Mouse (Mus musculus) hindbrain, embryonic 13.5 days (tissue): ENCODE data around the gene Sh3glb2. TPM values are rescaled to one million over a fixed set of nuclear protein-coding genes. Genes with fewer than 3 reads are reported as not detected.

Experiments
- ATAC-seq: fragments of 200-750 bp; cut with Nextera tagmentation; 2 replicates; pipeline ENCODE4 v1.8.0; 2017; ENCODE audit warnings: moderate TSS enrichment; ENCODE audit not compliant: low FRiP score
- H3K27ac ChIP-seq: fragments of 300-500 bp; sonication (generic); 2 replicates; pipeline ENCODE4 v1.5.1; 2015; ENCODE audit warnings: inconsistent platforms, mild to moderate bottlenecking, moderate library complexity
- H3K27me3 ChIP-seq: fragments of 300-500 bp; sonication (generic); 2 replicates; pipeline ENCODE4 v1.6.1; 2015; ENCODE audit warnings: mild to moderate bottlenecking, inconsistent platforms
- H3K36me3 ChIP-seq: fragments of 300-500 bp; sonication (generic); 2 replicates; pipeline ENCODE4 v1.6.1; 2015; ENCODE audit warnings: mild to moderate bottlenecking, inconsistent platforms
- H3K4me1 ChIP-seq: fragments of 300-500 bp; sonication (generic); replicated peaks from 2 replicates; pipeline ENCODE4 v1.6.1; 2015; ENCODE audit warnings: inconsistent platforms
- H3K4me2 ChIP-seq: fragments of 300-500 bp; sonication (generic); 2 replicates; pipeline ENCODE4 v1.6.1; 2015; ENCODE audit warnings: inconsistent platforms, mild to moderate bottlenecking, moderate library complexity
- H3K4me3 ChIP-seq: fragments of 300-500 bp; sonication (generic); 2 replicates; pipeline ENCODE4 v1.5.1; 2015; ENCODE audit warnings: mild to moderate bottlenecking, inconsistent platforms
- H3K9ac ChIP-seq: fragments of 300-500 bp; sonication (generic); 2 replicates; pipeline ENCODE4 v1.6.1; 2015; ENCODE audit warnings: mild to moderate bottlenecking, inconsistent platforms
- H3K9me3 ChIP-seq: fragments of 300-500 bp; sonication (generic); 2 replicates; pipeline ENCODE4 v1.6.1; 2016; ENCODE audit warnings: inconsistent platforms
- WGBS: fragments of 180-500 bp; shearing (Covaris S2); methylation state at CpG from one replicate; pipeline ENCODE4 v1.1.7; 2015; 5-methylcytosine and 5-hydroxymethylcytosine counted together
- polyA plus RNA-seq: library from polyadenylated mRNA; unstranded; fragments of >200 nt; fragmentation: Nextera tagmentation; extraction: Ambion mirVana; gene quantifications from 2 replicates; pipeline ENCODE4 v1.2.1, GENCODE M21; 2015

The Sh3glb2 gene
- 146 and 160 TPM in 2 replicates for polyA plus RNA-seq

DNA sequence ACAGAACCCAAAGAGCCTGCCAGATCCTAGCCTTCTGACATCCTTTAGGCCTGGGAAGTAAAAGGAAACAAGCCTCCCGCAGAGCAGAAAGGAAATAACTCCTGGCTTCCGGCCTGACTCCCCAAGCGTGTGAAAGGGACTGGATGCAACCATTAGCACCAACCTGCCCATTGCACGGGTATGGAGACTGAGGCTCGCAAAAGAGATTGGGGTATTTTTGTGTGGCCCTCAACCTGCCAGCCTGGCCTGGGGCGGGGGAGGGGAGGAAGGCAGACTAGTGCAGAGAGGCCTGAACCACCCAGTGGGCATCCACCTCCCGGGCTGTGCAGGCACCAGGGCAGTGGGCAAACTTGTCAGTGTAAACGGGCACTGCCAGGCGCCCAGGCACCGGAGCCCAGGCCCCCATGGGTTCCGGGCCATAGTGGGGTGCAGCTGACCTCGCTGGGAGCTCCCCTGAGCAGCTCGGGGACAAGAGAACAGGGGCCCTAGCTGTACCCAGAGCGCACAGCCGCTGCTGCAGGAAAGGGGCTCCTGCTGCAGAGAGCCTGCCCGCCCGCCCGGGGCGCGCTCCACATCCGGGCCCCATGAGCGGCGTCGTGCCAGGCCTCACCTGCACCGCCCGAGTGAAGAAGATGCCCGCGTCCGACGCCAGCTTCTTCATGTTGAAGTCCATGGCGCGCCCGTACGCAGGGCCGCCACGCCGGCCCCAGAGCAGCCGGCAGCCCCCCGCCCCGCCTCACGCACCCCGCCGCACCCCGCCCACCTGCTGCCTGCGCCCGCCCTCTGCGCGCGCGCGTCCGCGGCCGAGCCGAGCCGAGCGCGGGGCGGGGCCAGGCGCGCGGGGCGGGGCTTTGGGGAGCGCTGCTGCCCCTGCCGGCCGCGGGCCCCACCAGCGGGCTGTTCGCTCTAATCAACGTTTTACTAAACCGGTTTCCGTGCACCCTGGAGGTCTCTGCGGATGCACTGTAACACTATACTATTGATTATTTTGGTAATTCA lies at the start of gene Sh3glb2:
Sh3glb2 (minus strand) TSS at position 805 of the 999 bp plus-strand sequence.
- H3K9ac ChIP-seq: peak within 1 kb of the TSS; percentile 89
- H3K4me1 ChIP-seq: peaks cover 41% of the 10 kb centered on the region
- peak within 1 kb of the TSS; percentile 86 for H3K27ac ChIP-seq
- H3K4me3 ChIP-seq: peak within 1 kb of the TSS; percentile 76
- peak within 1 kb of the TSS; percentile 72 for H3K4me2 ChIP-seq
- peaks cover 19% of the 10 kb centered on the region for H3K36me3 ChIP-seq
- ATAC-seq: peak; percentile 80
- 3% methylated on average over 70 of the region's 73 CpGs for WGBS
- no peaks in the 10 kb centered on the region for H3K27me3 ChIP-seq
- no peaks in the 10 kb centered on the region for H3K9me3 ChIP-seq

- H3K27me3 ChIP-seq: no peaks in the 10 kb centered on the region
- H3K4me3 ChIP-seq: no peak overlapping the region
- peaks cover 12% of the 10 kb centered on the region for H3K4me1 ChIP-seq
- no peak for ATAC-seq
- H3K9ac ChIP-seq: 0 out of 2 replicates have a peak overlapping the region, but pooled peaks have one; percentile 19
- H3K4me2 ChIP-seq: no peak overlapping the region
- WGBS: 89% methylated on average over 8 of the region's 8 CpGs
- no peaks in the 10 kb centered on the region for H3K9me3 ChIP-seq
- peaks cover 91% of the 10 kb centered on the region for H3K36me3 ChIP-seq
- no peak overlapping the region for H3K27ac ChIP-seq
Observed at GRCm38 (mm10) chr2:30408452-30409100, 49.4 kb upstream of the Sh3glb2 start.

DNA sequence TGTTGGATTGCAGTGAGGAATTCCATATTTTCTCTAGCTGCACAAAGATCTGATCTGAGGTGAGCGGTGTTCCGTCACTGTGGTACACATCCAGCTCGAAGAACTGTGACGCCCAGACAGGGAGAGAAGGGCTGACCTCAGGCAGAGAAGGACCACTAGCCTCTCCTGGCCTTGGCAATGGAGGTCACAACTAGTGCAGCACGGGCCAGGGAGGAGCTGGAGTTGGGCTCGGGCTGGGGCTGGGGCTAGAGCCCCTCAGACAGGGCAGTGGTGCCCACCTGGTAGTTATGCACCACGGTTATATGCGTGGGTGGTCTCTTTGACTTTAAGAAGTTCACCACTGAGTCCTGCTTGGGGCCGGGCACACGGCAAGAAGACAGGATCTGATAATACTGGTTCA lies 48.6 kb upstream of the Sh3glb2 start:
- no peak overlapping the region for H3K9ac ChIP-seq
- peaks cover 96% of the 10 kb centered on the region for H3K36me3 ChIP-seq
- no peak overlapping the region for H3K4me2 ChIP-seq
- no peaks in the 10 kb centered on the region for H3K27me3 ChIP-seq
- H3K9me3 ChIP-seq: no peaks in the 10 kb centered on the region
- ATAC-seq: no peak
- H3K4me1 ChIP-seq: peaks cover 4% of the 10 kb centered on the region
- H3K27ac ChIP-seq: no peak overlapping the region
- H3K4me3 ChIP-seq: no peak overlapping the region
- 93% methylated on average over 10 of the region's 10 CpGs for WGBS

GRCm38 (mm10) chr2:30407221-30407620 lies 48.1 kb upstream of the Sh3glb2 start:
- WGBS: 91% methylated on average over 2 of the region's 2 CpGs
- H3K4me1 ChIP-seq: no peaks in the 10 kb centered on the region
- H3K36me3 ChIP-seq: peaks cover 96% of the 10 kb centered on the region

DNA sequence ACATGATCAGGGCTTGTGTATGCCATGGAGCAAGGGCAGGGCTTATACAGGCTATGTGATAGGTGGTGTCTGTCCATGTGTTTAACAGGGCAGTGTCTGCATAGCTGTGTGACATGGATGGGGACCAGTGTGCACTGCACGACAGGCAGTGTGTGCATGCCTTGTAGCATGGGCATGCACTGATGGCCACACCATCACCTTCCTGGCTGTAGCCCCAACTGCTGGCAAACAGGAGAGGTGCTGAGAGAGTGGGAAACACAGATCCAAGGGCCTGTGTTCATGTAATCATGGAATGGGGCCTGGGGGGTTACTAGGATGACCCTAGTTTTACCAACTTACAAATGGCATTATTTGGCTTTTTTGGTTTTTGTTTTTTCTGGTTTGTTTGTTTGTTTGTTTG lies 44.7 kb upstream of the Sh3glb2 start:
- Histone ChIP-seq H3K9ac (no peak overlapping the region), H3K4me3 (no peak overlapping the region), H3K4me1 (peaks cover 21% of the 10 kb centered on the region), H3K27me3 (no peaks in the 10 kb centered on the region), H3K27ac (no peak overlapping the region), H3K36me3 (peaks cover 98% of the 10 kb centered on the region), H3K9me3 (no peaks in the 10 kb centered on the region), H3K4me2 (no peak overlapping the region)
- ATAC-seq: no peak
- 82% methylated on average over 1 of the region's 1 CpGs for WGBS

More at GRCm38 (mm10) chr2:30407221-30407620, 48.1 kb upstream of the Sh3glb2 start:
- H3K4me2 ChIP-seq: no peak overlapping the region
- no peaks in the 10 kb centered on the region for H3K9me3 ChIP-seq
- H3K4me3 ChIP-seq: no peak overlapping the region
- ATAC-seq: no peak
- no peaks in the 10 kb centered on the region for H3K27me3 ChIP-seq
- no peak overlapping the region for H3K27ac ChIP-seq
- no peak overlapping the region for H3K9ac ChIP-seq

DNA sequence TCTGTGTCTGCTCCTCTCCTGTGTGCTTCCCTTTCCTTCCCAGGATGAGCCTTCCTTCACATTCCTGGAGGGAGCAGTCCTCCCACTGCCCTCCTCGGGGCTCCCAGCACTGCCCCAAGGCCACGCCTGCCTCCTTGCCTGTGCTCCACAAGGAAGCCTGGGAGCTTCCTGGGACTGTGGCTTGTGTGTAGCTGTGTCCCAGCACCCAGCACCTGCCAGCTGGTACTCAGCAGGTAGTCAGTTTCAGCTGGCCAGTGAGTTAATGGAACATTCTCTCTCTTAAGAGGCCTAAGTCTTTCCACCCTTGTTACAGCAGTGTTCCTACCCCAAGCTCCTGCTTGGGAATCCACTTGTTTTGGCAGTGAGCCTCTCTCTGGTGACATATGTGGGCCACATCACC lies 43.7 kb upstream of the Sh3glb2 start:
- H3K4me3 ChIP-seq: no peak overlapping the region
- WGBS: 80% methylated on average over 2 of the region's 2 CpGs
- ATAC-seq: no peak
- no peak overlapping the region for H3K27ac ChIP-seq
- no peak overlapping the region for H3K9ac ChIP-seq
- no peaks in the 10 kb centered on the region for H3K9me3 ChIP-seq
- peaks cover 98% of the 10 kb centered on the region for H3K36me3 ChIP-seq
- no peaks in the 10 kb centered on the region for H3K27me3 ChIP-seq
- H3K4me1 ChIP-seq: peaks cover 31% of the 10 kb centered on the region
- H3K4me2 ChIP-seq: no peak overlapping the region

GRCm38 (mm10) chr2:30402351-30402826 lies 43.3 kb upstream of the Sh3glb2 start:
- H3K36me3 ChIP-seq: peaks cover 98% of the 10 kb centered on the region
- ATAC-seq: no peak
- H3K9me3 ChIP-seq: no peaks in the 10 kb centered on the region
- WGBS: 91% methylated on average over 9 of the region's 9 CpGs
- no peaks in the 10 kb centered on the region for H3K27me3 ChIP-seq
- H3K4me2 ChIP-seq: no peak overlapping the region
- H3K27ac ChIP-seq: no peak overlapping the region
- H3K9ac ChIP-seq: no peak overlapping the region
- H3K4me3 ChIP-seq: no peak overlapping the region
- peaks cover 32% of the 10 kb centered on the region for H3K4me1 ChIP-seq

- WGBS: 100% methylated on average over 1 of the region's 1 CpGs
- H3K9me3 ChIP-seq: no peaks in the 10 kb centered on the region
- H3K27me3 ChIP-seq: no peaks in the 10 kb centered on the region
- H3K27ac ChIP-seq: no peak overlapping the region
- H3K36me3 ChIP-seq: peaks cover 98% of the 10 kb centered on the region
- H3K4me3 ChIP-seq: no peak overlapping the region
- ATAC-seq: no peak
- H3K9ac ChIP-seq: peak overlapping the region; percentile 39; the same call in 1 of the 2 replicates
- H3K4me1 ChIP-seq: peaks cover 32% of the 10 kb centered on the region
- no peak overlapping the region for H3K4me2 ChIP-seq
Observed at GRCm38 (mm10) chr2:30401581-30401980, 42.4 kb upstream of the Sh3glb2 start.

DNA sequence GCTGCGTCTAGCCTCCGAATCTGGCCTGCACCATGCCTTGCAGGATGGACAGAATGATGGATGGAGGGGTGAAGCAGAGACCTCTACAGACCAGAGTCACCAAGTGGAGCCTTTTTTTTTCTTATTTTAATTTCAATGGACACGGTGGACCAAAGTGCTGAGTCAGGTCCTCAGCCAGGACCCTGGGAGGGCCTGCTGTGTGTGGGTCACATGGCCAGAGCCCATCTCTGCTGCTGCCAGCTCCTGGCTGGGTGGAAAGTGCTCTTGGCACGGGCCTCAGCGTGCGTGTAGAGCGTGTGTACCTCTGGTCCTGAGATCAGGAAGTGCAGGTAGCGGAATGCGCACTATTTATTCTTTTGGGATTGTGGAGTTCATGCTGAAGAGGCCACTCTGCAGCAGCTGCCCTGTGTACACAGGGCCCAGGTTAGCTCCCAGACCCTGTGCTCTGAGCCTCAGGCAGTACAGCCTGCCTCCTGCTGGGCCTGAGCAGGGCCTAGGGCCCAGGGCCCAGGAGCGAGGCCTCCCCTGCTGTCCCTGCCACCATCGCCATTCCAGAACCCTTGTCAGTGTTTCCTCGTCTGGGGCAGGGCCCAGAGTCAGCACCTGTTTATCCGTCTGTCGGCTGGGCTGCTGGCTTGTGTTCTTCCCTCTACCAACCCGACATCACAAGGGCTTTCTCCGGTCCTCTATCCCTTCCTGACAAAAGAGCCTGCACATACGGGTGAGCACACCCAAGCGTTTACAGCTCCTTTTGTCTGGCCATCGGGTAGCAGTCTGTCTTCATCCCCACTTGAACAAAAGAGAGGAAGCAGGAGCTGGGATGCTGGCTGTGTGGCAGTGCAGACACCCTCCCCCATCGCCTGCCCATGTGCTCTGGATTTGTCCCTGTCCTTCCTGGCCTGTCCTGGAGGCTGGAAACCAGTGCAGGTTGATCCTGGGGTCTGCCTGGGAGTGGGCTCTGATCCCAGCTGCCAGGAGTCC lies 40.3 kb upstream of the Sh3glb2 start:
- no peak overlapping the region for H3K4me3 ChIP-seq
- 20% methylated on average over 20 of the region's 20 CpGs for WGBS
- H3K9ac ChIP-seq: peak overlapping the region; percentile 52; the same call in 1 of the 2 replicates
- H3K27me3 ChIP-seq: no peaks in the 10 kb centered on the region
- ATAC-seq: peak; percentile 54; the same call in 1 of the 2 replicates
- peak overlapping the region; percentile 83 for H3K27ac ChIP-seq
- peaks cover 32% of the 10 kb centered on the region for H3K4me1 ChIP-seq
- H3K4me2 ChIP-seq: no peak overlapping the region
- no peaks in the 10 kb centered on the region for H3K9me3 ChIP-seq
- peaks cover 93% of the 10 kb centered on the region for H3K36me3 ChIP-seq

DNA sequence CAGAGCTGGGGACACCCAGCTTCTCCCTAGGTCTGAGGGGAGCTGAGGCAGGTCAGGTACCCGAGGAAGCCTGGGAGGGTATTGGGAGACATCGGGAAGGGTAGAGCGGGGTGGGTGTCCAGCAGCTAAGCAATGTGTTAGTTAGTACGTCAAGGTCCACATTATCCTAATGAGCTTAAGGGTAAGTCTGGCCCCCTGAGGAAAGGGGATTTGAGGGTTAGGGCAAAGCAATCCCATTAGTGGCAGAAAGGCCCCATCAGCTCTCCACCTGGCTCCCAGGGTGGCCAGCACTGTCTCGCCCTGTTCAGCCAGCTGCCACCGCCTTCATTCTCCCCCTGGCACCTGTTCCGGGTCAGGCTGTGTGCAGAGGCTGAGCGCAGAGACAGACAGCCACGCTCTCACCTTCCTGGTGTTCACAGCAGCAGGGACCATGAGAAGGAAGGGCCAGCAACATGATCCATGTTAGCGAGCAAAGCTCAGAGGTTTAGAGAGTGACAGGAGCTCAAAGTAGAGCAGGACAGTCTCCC lies 38.9 kb upstream of the Sh3glb2 start:
- H3K4me2 ChIP-seq: no peak overlapping the region
- no peak for ATAC-seq
- H3K4me3 ChIP-seq: no peak overlapping the region
- H3K36me3 ChIP-seq: peaks cover 79% of the 10 kb centered on the region
- H3K27ac ChIP-seq: no peak overlapping the region
- H3K9ac ChIP-seq: peak overlapping the region; percentile 35; the same call in 1 of the 2 replicates
- WGBS: 72% methylated on average over 10 of the region's 10 CpGs
- peaks cover 46% of the 10 kb centered on the region for H3K4me1 ChIP-seq
- H3K27me3 ChIP-seq: no peaks in the 10 kb centered on the region
- no peaks in the 10 kb centered on the region for H3K9me3 ChIP-seq

DNA sequence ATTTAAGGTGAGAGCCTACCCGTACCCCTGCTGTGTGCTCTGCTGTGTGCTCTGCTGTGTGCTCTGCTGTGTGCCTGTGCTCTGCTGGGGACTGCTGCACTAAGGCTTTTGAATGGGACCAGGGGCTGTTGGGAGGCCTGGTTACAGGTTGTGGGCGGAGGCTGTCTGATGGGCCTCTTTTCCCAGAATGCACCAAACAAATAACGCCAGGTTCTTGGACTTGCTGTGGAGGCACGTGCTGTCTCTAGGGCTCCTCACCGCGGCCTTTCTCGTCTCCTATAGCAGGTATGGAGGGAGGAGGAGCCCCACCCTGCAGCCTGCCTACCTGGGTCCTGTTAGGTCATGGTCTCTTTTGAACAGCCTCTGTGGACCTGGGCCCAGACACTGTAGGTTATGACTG lies 37.1 kb upstream of the Sh3glb2 start:
- peaks cover 53% of the 10 kb centered on the region for H3K4me1 ChIP-seq
- no peaks in the 10 kb centered on the region for H3K27me3 ChIP-seq
- no peak for ATAC-seq
- H3K9ac ChIP-seq: no peak overlapping the region
- no peak overlapping the region for H3K4me3 ChIP-seq
- H3K4me2 ChIP-seq: no peak overlapping the region
- H3K36me3 ChIP-seq: peaks cover 61% of the 10 kb centered on the region
- no peak overlapping the region for H3K27ac ChIP-seq
- 89% methylated on average over 7 of the region's 7 CpGs for WGBS
- no peaks in the 10 kb centered on the region for H3K9me3 ChIP-seq
